Mouse (Mus musculus) embryonic facial prominence, embryonic 13.5 days (tissue): Measurements from ENCODE around the gene Lad1. TPM values are rescaled to one million over a fixed set of nuclear protein-coding genes. Genes with fewer than 3 reads are reported as not detected.

ENCODE experiments used
- ATAC-seq: fragments of 200-750 bp; cut with Nextera tagmentation; 2 replicates; pipeline ENCODE4 v1.8.0; 2017; ENCODE audit warnings: low read depth; ENCODE audit not compliant: insufficient number of reproducible peaks, insufficient read depth, low FRiP score, low TSS enrichment
- H3K27ac ChIP-seq: fragments of 300-500 bp; sonication (generic); 2 replicates; pipeline ENCODE4 v1.5.1; 2015; ENCODE audit warnings: moderate library complexity, mild to moderate bottlenecking, inconsistent platforms
- H3K27me3 ChIP-seq: fragments of 300-500 bp; sonication (generic); 2 replicates; pipeline ENCODE4 v1.6.1; 2015; ENCODE audit warnings: mild to moderate bottlenecking, inconsistent platforms
- H3K36me3 ChIP-seq: fragments of 300-500 bp; sonication (generic); 2 replicates; pipeline ENCODE4 v1.6.1; 2015; ENCODE audit warnings: mild to moderate bottlenecking, inconsistent platforms
- H3K4me1 ChIP-seq: fragments of 300-500 bp; sonication (generic); 2 replicates; pipeline ENCODE4 v1.6.1; 2015; ENCODE audit warnings: inconsistent platforms
- H3K4me2 ChIP-seq: fragments of 300-500 bp; sonication (generic); 2 replicates; pipeline ENCODE4 v1.6.1; 2015; ENCODE audit warnings: moderate library complexity, mild to moderate bottlenecking, inconsistent platforms
- H3K4me3 ChIP-seq: fragments of 300-500 bp; sonication (generic); 2 replicates; pipeline ENCODE4 v1.5.1; 2015; ENCODE audit warnings: mild to moderate bottlenecking, inconsistent platforms
- H3K9ac ChIP-seq: fragments of 300-500 bp; sonication (generic); 2 replicates; pipeline ENCODE4 v1.6.1; 2015; ENCODE audit warnings: mild to moderate bottlenecking, inconsistent platforms
- H3K9me3 ChIP-seq: fragments of 300-500 bp; sonication (generic); 2 replicates; pipeline ENCODE4 v1.6.1; 2016; ENCODE audit warnings: inconsistent platforms
- WGBS: fragments of 180-500 bp; shearing (Covaris S2); methylation state at CpG from one replicate; pipeline ENCODE4 v1.1.7; 2015; ENCODE audit warnings: mixed read lengths; 5-methylcytosine and 5-hydroxymethylcytosine counted together
- polyA plus RNA-seq: library from polyadenylated mRNA; unstranded; fragments of >200 nt; fragmentation: Nextera tagmentation; extraction: Ambion mirVana; gene quantifications from 2 replicates; pipeline ENCODE4 v1.2.1, GENCODE M21; 2015

Gene Lad1
- polyA plus RNA-seq, 1 experiment from 2014 or later = 13.2 TPM

DNA sequence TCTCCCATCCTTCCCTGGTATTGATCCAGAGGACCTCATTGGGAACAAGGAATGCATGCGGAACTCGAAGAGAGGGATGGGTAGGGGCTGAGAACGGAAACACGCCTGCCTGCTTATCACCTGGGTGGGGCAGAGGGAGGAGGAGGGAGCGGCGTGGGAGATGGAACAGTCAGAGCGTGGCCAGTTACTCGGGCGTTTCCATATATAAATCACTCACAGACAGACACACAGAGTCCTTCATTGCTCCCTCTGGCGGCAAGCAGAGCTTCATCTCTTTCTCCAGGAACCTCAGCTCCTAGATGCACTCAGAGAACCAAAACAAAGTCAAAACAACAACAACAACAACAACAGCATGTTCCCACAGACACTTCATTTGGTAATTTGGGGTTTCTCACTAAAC is 29.7 kb upstream of the Lad1 start:
- Histone ChIP-seq H3K4me1 (peaks cover 17% of the 10 kb centered on the region), H3K27me3 (peaks cover 3% of the 10 kb centered on the region; the same call in 1 of the 2 replicates), H3K9me3 (no peaks in the 10 kb centered on the region), H3K9ac (no peak overlapping the region), H3K27ac (no peak overlapping the region), H3K4me2 (peak overlapping the region; percentile 26; the same call in 1 of the 2 replicates), H3K36me3 (no peaks in the 10 kb centered on the region), H3K4me3 (no peak overlapping the region)
- no peak for ATAC-seq
- WGBS = 30% methylated on average over 10 of the region's 10 CpGs

DNA sequence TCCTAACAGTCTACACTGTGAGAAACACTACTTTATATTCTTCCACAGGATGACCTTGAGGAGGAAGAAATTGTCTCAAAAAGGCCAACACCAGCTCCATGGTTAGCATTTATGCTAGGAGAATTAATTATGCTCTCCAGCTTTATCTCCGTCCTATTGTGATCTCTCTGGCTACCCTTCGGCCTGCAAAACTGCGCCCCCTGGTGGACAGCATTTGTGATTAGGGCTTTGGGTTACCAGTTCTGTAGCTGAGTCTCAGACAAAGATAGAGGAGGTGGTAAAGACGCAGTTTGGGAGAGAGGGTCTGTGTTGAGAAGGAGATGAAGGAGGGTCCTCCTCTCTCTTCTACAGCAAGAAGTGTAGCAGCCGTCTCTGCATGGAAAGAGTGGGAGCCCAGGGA is 28.6 kb upstream of the Lad1 start:
- Histone ChIP-seq H3K4me3 (no peak overlapping the region), H3K27ac (no peak overlapping the region), H3K9me3 (no peaks in the 10 kb centered on the region), H3K27me3 (peaks cover 4% of the 10 kb centered on the region; the same call in 1 of the 2 replicates), H3K36me3 (no peaks in the 10 kb centered on the region), H3K9ac (no peak overlapping the region), H3K4me1 (peaks cover 28% of the 10 kb centered on the region), H3K4me2 (no peak overlapping the region)
- no peak for ATAC-seq
- 17% methylated on average over 5 of the region's 5 CpGs for WGBS

DNA sequence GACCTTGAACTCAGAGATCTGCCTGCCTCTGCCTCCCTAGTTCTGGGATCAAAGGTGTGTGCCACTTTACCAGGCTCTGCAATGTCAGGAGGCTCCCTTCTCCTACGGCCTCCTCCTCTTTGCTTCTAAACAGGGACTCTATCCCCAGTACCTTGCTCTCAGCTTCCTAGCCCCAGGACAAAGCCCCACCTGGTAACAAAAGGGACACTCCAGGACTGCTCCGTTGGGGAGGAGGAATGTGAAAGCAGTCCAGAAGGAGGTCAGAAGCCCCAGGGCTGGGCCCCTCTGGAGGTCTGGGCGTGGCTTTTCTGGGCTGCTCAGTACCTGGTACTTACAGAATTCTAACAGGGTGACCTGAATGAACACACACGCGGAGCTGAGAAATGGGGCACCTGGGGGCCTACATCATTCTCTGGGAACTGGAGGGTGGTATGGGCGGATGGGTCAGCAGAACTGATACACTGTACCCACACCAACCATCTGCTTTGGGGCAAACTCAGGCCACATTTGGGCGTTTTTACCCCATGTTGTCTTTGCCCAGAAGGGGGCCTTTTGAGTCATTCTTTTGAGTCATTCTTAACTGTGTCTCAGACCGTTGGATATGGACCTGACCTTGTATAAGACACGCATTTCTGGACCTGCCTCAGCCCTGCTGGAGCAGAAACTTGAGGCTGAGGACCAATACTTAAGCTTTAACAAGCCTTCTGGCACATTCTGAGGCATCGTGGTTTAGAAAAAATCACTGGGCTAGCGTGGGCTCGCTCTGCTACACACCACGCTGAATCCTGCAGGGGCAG is 26.1 kb upstream of the Lad1 start:
- Histone ChIP-seq H3K9me3 (no peaks in the 10 kb centered on the region), H3K36me3 (no peaks in the 10 kb centered on the region), H3K4me1 (peaks cover 28% of the 10 kb centered on the region), H3K27me3 (peaks cover 4% of the 10 kb centered on the region; the same call in 1 of the 2 replicates), H3K4me2 (no peak overlapping the region), H3K9ac (no peak overlapping the region), H3K4me3 (no peak overlapping the region), H3K27ac (no peak overlapping the region)
- no peak for ATAC-seq
- WGBS = 55% methylated on average over 13 of the region's 13 CpGs

DNA sequence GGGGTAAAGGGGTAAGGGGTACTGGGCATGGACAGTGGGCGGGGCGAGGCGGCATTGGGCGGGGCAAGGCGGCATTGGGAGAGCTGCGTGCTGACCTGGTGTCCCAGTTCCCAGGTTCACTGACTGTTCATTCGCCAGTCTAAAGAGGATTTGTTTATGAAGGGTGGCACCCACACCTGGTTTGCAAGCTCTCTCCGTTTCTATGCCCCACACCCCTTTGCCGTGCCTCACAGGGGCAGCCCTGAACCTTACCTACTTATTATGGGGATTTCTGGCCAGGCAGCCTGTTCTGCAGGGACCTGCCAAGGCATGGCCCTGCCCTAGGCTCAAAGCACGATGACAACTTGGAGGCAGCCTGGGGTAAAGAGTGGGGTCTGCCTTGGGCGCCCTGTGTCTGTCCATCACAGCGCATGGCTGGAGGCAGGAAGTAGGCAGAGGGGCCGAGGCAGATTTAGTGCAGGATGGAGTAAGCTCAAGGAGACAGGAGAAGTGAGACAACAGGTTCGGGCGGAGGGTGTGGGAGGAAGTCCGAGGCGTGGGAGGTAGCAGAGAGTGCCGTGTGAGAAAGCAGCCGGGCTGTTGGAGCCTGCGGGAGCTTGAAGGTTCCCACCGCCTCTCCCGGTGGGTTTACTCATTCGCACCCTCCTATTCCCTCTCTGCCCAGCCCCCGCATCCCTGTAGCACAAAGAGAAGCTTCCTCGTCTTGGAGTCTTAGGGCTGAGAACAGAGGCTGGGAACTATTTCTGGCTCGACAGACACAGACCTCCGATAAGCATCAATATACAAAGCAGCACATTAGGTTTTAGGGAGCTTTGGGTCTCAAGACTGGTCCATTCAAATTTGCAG is 24.8 kb upstream of the Lad1 start:
- peak overlapping the region; percentile 61 for H3K9ac ChIP-seq
- H3K36me3 ChIP-seq = no peaks in the 10 kb centered on the region
- ATAC-seq = peak; percentile 33
- H3K27me3 ChIP-seq = peaks cover 4% of the 10 kb centered on the region; the same call in 1 of the 2 replicates
- H3K27ac ChIP-seq = peak overlapping the region; percentile 64
- peak overlapping the region; percentile 53 for H3K4me2 ChIP-seq
- H3K9me3 ChIP-seq = no peaks in the 10 kb centered on the region
- 12% methylated on average over 26 of the region's 27 CpGs for WGBS
- peaks cover 26% of the 10 kb centered on the region for H3K4me1 ChIP-seq
- peak overlapping the region; percentile 23 for H3K4me3 ChIP-seq

DNA sequence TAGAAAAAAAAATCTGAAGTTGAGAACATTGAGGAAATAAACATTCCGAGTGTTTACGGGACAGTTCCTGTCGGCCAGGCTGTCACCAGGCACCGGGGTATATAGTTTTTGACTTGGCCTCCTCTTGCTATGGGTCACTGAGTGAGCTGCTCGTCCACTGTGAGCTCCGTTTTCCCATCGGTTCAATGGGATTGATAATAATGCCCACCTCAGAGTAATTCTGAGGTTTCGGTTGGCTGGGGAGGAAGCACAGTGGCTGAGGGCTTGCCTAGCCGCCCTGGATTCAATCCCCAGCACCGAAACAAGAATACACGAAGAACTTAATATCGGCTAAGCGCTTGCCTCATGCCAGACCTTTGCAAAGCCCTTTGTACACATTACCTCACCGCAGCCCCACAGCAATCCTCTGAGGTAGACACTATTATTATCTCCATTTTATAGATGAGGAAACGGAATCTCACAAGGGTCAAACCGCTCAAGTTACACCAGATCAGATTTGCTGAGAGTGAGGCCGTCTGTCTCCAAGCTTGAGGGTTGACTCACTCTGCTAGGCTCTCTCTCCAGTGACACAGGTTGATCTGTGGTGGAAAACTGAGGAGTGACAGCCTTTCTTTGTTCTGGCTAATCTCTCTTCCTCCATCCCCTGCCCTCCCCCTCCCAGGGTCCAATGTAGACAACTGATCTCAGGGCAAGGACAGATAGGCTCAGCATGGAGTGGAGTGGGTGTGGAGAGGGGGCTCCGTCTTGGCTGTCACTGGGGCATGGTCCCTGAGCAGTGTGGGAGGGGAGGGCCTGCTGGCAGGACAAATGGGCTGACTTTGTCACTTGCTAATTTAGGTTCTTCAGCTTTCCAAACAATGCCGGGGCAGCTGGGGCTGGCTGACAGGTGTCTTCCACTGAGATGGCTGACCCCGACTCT is 23.9 kb upstream of the Lad1 start:
- H3K4me3 ChIP-seq = peak overlapping the region; percentile 23; the same call in 1 of the 2 replicates
- H3K27ac ChIP-seq = peak overlapping the region; percentile 64
- no peaks in the 10 kb centered on the region for H3K36me3 ChIP-seq
- H3K9me3 ChIP-seq = no peaks in the 10 kb centered on the region
- ATAC-seq = peak; percentile 49
- 37% methylated on average over 20 of the region's 20 CpGs for WGBS
- H3K4me1 ChIP-seq = peaks cover 27% of the 10 kb centered on the region
- peak overlapping the region; percentile 61 for H3K9ac ChIP-seq
- H3K4me2 ChIP-seq = peak overlapping the region; percentile 53
- peaks cover 4% of the 10 kb centered on the region; the same call in 1 of the 2 replicates for H3K27me3 ChIP-seq

DNA sequence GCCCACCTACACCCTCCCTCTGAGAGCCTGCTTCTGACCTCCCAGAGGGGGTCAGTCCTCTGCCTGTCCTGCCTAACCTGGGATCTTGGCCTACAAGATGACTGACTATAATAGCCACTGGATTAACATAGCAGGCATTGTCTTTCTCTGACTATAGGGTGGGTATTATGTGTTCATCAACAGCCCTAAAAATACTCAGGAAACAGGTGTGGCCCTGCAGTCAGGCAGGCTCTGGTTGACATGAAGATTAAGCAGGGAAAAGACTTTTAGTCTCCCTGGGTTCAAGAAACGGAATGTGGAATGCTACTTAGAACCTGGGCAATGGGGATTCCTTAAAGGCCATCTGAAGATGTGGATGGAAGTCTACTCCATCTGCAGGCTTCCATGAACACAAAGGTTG is 19.9 kb upstream of the Lad1 start:
- no peak overlapping the region for H3K27ac ChIP-seq
- ATAC-seq = no peak

DNA sequence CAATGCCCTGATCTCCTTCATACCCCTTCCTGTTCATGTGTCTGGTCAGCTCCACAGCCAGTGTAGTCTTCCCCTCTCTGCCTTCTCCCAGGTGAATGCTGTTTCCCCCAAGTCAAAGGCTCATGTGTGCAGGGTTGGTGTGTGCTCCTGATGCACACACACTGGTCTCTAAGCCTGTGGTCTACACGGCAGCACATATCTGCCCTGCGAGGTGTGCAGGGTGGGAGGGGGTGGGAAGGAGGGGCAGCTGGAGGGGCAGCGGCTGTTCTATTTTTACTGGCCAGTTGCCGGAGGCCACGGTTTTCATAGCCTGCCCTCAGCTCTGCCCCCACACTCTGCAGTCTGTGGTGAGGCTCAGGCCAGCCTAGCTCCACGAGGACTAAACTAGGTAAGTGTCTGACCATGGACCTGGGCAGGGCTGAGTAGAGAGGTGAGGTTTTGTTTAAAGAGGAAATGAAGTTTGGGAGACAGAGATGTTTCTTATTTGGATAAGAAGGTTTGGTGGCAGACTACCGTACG is 19.2 kb upstream of the Lad1 start:
- peaks cover 22% of the 10 kb centered on the region for H3K4me1 ChIP-seq
- 64% methylated on average over 8 of the region's 8 CpGs for WGBS
- no peak overlapping the region for H3K4me3 ChIP-seq
- H3K4me2 ChIP-seq = no peak overlapping the region
- H3K27me3 ChIP-seq = peaks cover 3% of the 10 kb centered on the region; the same call in 1 of the 2 replicates
- no peaks in the 10 kb centered on the region for H3K9me3 ChIP-seq
- no peak overlapping the region for H3K9ac ChIP-seq
- H3K36me3 ChIP-seq = no peaks in the 10 kb centered on the region
- no peak for ATAC-seq
- no peak overlapping the region for H3K27ac ChIP-seq

More for the DNA sequence above, 19.9 kb upstream of the Lad1 start:
- WGBS = 75% methylated on average over 1 of the region's 1 CpGs
- Histone ChIP-seq H3K4me2 (no peak overlapping the region), H3K4me3 (no peak overlapping the region), H3K4me1 (peaks cover 29% of the 10 kb centered on the region), H3K9ac (no peak overlapping the region), H3K27me3 (peaks cover 6% of the 10 kb centered on the region), H3K36me3 (no peaks in the 10 kb centered on the region), H3K9me3 (no peaks in the 10 kb centered on the region)

DNA sequence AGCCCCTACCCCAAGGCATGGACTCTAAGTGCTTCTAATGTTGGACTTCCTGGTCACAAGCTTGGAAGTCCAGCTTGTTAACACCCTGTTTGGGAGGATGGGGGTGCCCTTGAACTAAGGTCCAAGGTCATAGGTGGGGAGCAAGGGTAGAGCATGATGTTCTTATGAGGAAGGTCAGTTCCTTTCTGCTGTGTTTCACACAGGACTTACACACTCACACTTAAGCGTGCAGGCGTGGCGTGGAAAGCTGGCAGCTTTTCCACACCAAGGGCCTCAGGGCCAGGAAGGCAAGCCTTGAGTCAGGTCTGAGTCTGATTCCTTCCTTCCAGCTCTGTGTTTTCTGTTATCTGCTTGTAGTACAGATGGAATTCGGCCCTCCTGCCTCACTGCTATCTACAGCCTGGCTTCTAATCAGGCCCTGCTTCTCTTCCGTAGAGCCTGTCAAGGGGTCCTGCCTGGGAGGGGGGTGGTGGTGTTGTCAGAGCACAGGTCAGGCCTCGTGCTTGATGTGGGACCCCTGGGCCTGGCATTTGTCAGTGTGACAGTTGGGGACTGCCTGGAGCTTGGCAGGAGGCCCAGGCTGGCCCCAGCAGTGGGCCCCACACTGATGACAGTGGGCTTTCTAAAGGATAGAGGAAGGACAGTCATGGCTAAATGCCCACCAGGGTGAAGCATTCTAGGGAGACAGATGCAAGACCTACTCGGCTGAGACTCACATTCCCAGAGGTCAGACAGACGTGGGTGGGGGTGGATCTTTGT is 18.0 kb upstream of the Lad1 start:
- peaks cover 15% of the 10 kb centered on the region for H3K4me1 ChIP-seq
- H3K36me3 ChIP-seq = no peaks in the 10 kb centered on the region
- no peak overlapping the region for H3K4me2 ChIP-seq
- H3K9ac ChIP-seq = peak overlapping the region; percentile 32; the same call in 1 of the 2 replicates
- no peak for ATAC-seq
- no peak overlapping the region for H3K27ac ChIP-seq
- no peaks in the 10 kb centered on the region for H3K9me3 ChIP-seq
- H3K27me3 ChIP-seq = peaks cover 3% of the 10 kb centered on the region; the same call in 1 of the 2 replicates
- 46% methylated on average over 8 of the region's 8 CpGs for WGBS
- H3K4me3 ChIP-seq = no peak overlapping the region

DNA sequence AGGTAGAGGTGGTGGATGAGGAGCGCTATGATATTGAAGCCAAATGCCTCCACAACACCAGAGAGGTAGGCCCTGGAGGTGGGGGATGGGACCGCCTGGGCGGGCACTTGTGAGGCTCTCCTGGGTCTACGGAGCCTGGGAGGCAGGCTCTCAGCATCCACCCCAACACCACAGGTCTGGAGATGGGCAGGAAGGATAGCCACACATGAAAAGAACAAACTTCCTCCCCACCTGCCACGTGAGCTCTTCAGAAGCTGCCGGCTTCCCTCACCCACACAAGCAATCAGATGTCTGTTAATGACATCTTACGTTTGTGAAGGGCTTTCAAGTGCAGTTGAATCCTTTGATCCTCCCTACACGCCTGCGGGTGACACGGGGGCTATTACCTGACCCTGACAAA is 10.9 kb upstream of the Lad1 start:
- peaks cover 1% of the 10 kb centered on the region; the same call in 1 of the 2 replicates for H3K27me3 ChIP-seq
- H3K4me1 ChIP-seq = peaks cover 9% of the 10 kb centered on the region; the same call in 1 of the 2 replicates
- H3K9me3 ChIP-seq = no peaks in the 10 kb centered on the region
- H3K9ac ChIP-seq = no peak overlapping the region
- H3K27ac ChIP-seq = no peak overlapping the region
- H3K4me3 ChIP-seq = no peak overlapping the region
- ATAC-seq = no peak
- 47% methylated on average over 10 of the region's 10 CpGs for WGBS
- no peak overlapping the region for H3K4me2 ChIP-seq
- H3K36me3 ChIP-seq = no peaks in the 10 kb centered on the region

DNA sequence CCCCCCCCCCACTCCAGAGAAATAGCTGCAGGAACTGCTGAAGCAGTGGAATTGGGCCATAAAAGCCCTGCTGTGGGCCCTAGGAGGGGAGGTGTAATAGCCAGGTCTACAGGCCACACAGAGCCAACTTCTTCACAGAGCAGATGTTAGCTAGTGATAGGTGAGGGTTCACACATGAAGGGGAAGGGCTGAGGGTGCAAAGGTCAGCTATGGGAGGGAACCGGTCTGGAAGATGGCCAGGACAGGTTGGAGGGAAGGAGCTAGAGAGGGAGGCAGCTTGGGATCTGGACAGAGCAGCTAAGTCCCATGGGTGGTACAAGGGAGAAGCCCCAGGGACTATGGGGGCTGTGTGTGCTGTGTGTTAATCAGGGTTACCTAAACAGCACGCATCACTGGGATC is 8.2 kb upstream of the Lad1 start:
- H3K27me3 ChIP-seq = peaks cover 3% of the 10 kb centered on the region; the same call in 1 of the 2 replicates
- WGBS = 76% methylated on average over 2 of the region's 2 CpGs
- no peak for ATAC-seq

More for the DNA sequence above, 8.2 kb upstream of the Lad1 start:
- no peak overlapping the region for H3K4me2 ChIP-seq
- no peaks in the 10 kb centered on the region for H3K9me3 ChIP-seq
- H3K4me3 ChIP-seq = no peak overlapping the region
- H3K36me3 ChIP-seq = no peaks in the 10 kb centered on the region
- H3K9ac ChIP-seq = no peak overlapping the region
- no peak overlapping the region for H3K27ac ChIP-seq
- peaks cover 12% of the 10 kb centered on the region; the same call in 1 of the 2 replicates for H3K4me1 ChIP-seq
